Mouse (Mus musculus) stomach, embryonic 16.5 days (tissue): ENCODE measurements at regions not wholly inside any gene's neighbourhood (a gene's known extent, or its start where the extent isn't known, plus 50 kb on each side); places are given as distances from the start of the nearest gene placed in this dataset.

Experiments used
- ATAC-seq: fragments of 200-750 bp; cut with Nextera tagmentation; 2 replicates; pipeline ENCODE4 v1.8.0; 2017; ENCODE audit warnings: moderate number of reproducible peaks, moderate TSS enrichment; ENCODE audit not compliant: insufficient read depth, low FRiP score
- H3K27ac ChIP-seq: fragments of 300-500 bp; sonication (generic); 2 replicates; pipeline ENCODE4 v1.5.1; 2014; ENCODE audit warnings: low read length
- H3K27me3 ChIP-seq: fragments of 300-500 bp; sonication (generic); 2 replicates; pipeline ENCODE4 v1.6.1; 2014; ENCODE audit warnings: low read length, control low read depth, mixed read lengths; ENCODE audit not compliant: control insufficient read depth, insufficient read depth
- H3K36me3 ChIP-seq: fragments of 300-500 bp; sonication (generic); 2 replicates; pipeline ENCODE4 v1.6.1; 2014; ENCODE audit warnings: low read length; ENCODE audit not compliant: control insufficient read depth, insufficient read depth
- H3K4me1 ChIP-seq: fragments of 300-500 bp; sonication (generic); 2 replicates; pipeline ENCODE4 v1.6.1; 2014; ENCODE audit warnings: low read length, control low read depth, mixed read lengths; ENCODE audit not compliant: control insufficient read depth, insufficient read depth
- H3K4me2 ChIP-seq: fragments of 300-500 bp; sonication (generic); 2 replicates; pipeline ENCODE4 v1.6.1; 2014; ENCODE audit warnings: low read depth, low read length, mixed read lengths
- H3K4me3 ChIP-seq: fragments of 300-500 bp; sonication (generic); replicated peaks from 2 replicates; pipeline ENCODE4 v1.5.1; 2014; ENCODE audit warnings: mild to moderate bottlenecking, low read length
- H3K9ac ChIP-seq: fragments of 300-500 bp; sonication (generic); 2 replicates; pipeline ENCODE4 v1.6.1; 2014; ENCODE audit warnings: low read length
- H3K9me3 ChIP-seq: fragments of 300-500 bp; sonication (generic); replicated peaks from 2 replicates; pipeline ENCODE4 v1.6.1; 2016; ENCODE audit warnings: low read length, control low read depth; ENCODE audit not compliant: control insufficient read depth
- WGBS: fragments of 180-500 bp; shearing (Covaris S2); extraction: QIAGEN DNeasy Blood & Tissue Kit; methylation state at CpG from one replicate; pipeline ENCODE4 v1.1.7; 2014; 5-methylcytosine and 5-hydroxymethylcytosine counted together

GRCm38 (mm10) chr3:105359636-105360035, 92.5 kb upstream of the Kcnd3 start:
- H3K27me3 ChIP-seq = no peaks in the 10 kb centered on the region
- no peaks in the 10 kb centered on the region for H3K4me1 ChIP-seq
- no peaks in the 10 kb centered on the region for H3K9me3 ChIP-seq
- H3K4me3 ChIP-seq = no peak overlapping the region
- no peaks in the 10 kb centered on the region for H3K36me3 ChIP-seq
- whole genome bisulfite sequencing = 50% methylated on average over 3 of the region's 3 CpGs
- no peak overlapping the region for H3K4me2 ChIP-seq
- ATAC-seq = no peak
- H3K27ac ChIP-seq = no peak overlapping the region
- no peak overlapping the region for H3K9ac ChIP-seq

DNA sequence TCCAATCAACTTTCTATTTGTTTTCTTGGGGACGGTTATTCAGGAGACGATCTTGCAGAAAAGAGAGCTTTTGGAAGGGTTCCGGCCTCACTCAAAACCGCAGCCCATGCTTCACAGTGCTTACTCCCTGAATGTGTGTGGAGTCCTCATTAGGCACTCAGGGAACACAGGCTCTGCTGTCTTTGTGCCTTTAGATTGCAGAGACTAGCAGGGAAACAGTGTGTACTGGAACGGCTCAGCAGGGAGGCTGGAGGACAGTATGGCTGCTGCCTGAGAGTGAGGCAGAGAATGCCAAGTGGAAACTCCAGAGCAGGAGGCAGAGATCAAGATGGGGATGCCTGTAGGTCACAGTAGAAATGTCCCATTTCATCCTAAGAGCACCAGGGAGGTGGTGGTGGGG, 87.4 kb upstream of the Kcnd3 start:
- no peak for ATAC-seq

GRCm38 (mm10) chr3:105366806-105367205, 85.3 kb upstream of the Kcnd3 start:
- ATAC-seq = no peak
- WGBS = 89% methylated on average over 6 of the region's 6 CpGs
- Histone ChIP-seq H3K4me3 (no peak overlapping the region), H3K27me3 (no peaks in the 10 kb centered on the region), H3K9ac (no peak overlapping the region), H3K4me1 (no peaks in the 10 kb centered on the region), H3K9me3 (no peaks in the 10 kb centered on the region), H3K27ac (no peak overlapping the region), H3K36me3 (no peaks in the 10 kb centered on the region), H3K4me2 (no peak overlapping the region)

More for the DNA sequence above, 87.4 kb upstream of the Kcnd3 start:
- WGBS = 89% methylated on average over 5 of the region's 5 CpGs
- H3K4me1 ChIP-seq = no peaks in the 10 kb centered on the region
- no peaks in the 10 kb centered on the region for H3K36me3 ChIP-seq
- no peak overlapping the region for H3K4me2 ChIP-seq
- H3K27ac ChIP-seq = no peak overlapping the region
- no peak overlapping the region for H3K4me3 ChIP-seq
- no peaks in the 10 kb centered on the region for H3K27me3 ChIP-seq
- H3K9ac ChIP-seq = no peak overlapping the region
- no peaks in the 10 kb centered on the region for H3K9me3 ChIP-seq

GRCm38 (mm10) chr3:105367972-105368371, 84.2 kb upstream of the Kcnd3 start:
- H3K4me2 ChIP-seq = no peak overlapping the region
- H3K9me3 ChIP-seq = no peaks in the 10 kb centered on the region
- H3K27me3 ChIP-seq = no peaks in the 10 kb centered on the region
- no peak overlapping the region for H3K4me3 ChIP-seq
- 76% methylated on average over 8 of the region's 8 CpGs for WGBS
- H3K36me3 ChIP-seq = no peaks in the 10 kb centered on the region
- ATAC-seq = no peak
- no peaks in the 10 kb centered on the region for H3K4me1 ChIP-seq
- no peak overlapping the region for H3K9ac ChIP-seq
- H3K27ac ChIP-seq = no peak overlapping the region

DNA sequence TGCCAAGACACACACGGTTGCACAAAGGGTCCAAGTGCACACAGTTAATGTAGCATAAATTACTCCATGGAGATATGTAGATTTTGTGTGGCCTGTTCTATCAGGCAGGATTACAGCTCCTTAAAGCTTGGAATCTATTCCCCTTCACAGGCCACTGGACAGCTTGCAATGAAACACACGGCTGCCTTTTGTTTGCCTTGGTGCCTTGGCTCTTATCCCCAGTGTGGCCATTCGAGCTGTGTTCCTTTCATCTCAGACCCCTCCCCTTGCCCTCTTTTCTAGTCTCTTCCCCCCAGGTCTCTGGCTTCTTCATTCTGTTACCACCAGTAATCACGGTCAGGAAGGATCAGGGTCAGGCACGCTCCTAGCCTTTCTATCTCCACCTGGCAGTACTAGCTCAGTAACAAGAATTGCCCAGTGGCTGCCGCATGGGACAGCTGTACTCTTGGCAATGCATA, 79.7 kb upstream of the Kcnd3 start:
- ATAC-seq = no peak
- WGBS = 74% methylated on average over 6 of the region's 6 CpGs
- no peak overlapping the region for H3K27ac ChIP-seq
- no peak overlapping the region for H3K4me2 ChIP-seq
- no peaks in the 10 kb centered on the region for H3K4me1 ChIP-seq
- no peaks in the 10 kb centered on the region for H3K36me3 ChIP-seq
- no peaks in the 10 kb centered on the region for H3K27me3 ChIP-seq
- no peak overlapping the region for H3K9ac ChIP-seq
- no peaks in the 10 kb centered on the region for H3K9me3 ChIP-seq
- H3K4me3 ChIP-seq = no peak overlapping the region

GRCm38 (mm10) chr3:105374306-105374705, 77.8 kb upstream of the Kcnd3 start:
- Histone ChIP-seq H3K4me2 (no peak overlapping the region), H3K9ac (no peak overlapping the region), H3K27me3 (no peaks in the 10 kb centered on the region), H3K36me3 (no peaks in the 10 kb centered on the region), H3K4me1 (no peaks in the 10 kb centered on the region), H3K9me3 (no peaks in the 10 kb centered on the region), H3K27ac (no peak overlapping the region), H3K4me3 (no peak overlapping the region)
- ATAC-seq = no peak
- 83% methylated on average over 1 of the region's 1 CpGs for WGBS

- Histone ChIP-seq H3K9ac (no peak overlapping the region), H3K4me2 (no peak overlapping the region), H3K27ac (no peak overlapping the region), H3K4me3 (no peak overlapping the region), H3K4me1 (no peaks in the 10 kb centered on the region), H3K9me3 (no peaks in the 10 kb centered on the region), H3K27me3 (no peaks in the 10 kb centered on the region), H3K36me3 (no peaks in the 10 kb centered on the region)
- no peak for ATAC-seq
These were observed 77.3 kb upstream of the Kcnd3 start for GRCm38 (mm10) chr3:105374836-105375235.

DNA sequence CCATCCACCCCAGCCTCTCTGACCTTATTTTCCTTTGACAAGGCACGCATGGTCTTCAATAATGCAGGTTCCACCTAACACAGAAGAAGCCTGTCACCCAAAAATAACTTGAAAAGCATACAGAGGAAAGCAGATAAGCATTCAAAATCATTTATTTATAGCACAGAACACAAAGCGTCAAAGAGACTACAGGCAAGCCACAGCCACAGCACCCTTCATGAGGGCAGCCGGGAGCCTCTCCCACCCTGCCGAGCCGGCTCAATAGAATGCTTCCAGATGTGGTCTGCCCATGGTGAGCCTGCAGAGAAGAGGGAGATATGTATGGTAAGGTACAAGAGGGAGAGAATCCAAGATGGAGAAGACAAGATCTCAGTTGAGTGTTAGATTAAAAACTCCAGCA, 76.7 kb upstream of the Kcnd3 start:
- Histone ChIP-seq H3K9me3 (no peaks in the 10 kb centered on the region), H3K4me2 (no peak overlapping the region), H3K9ac (no peak overlapping the region), H3K27ac (no peak overlapping the region), H3K27me3 (no peaks in the 10 kb centered on the region), H3K36me3 (no peaks in the 10 kb centered on the region), H3K4me3 (no peak overlapping the region), H3K4me1 (no peaks in the 10 kb centered on the region)
- no peak for ATAC-seq
- WGBS = 78% methylated on average over 5 of the region's 5 CpGs

- 86% methylated on average over 7 of the region's 7 CpGs for WGBS
- Histone ChIP-seq H3K9ac (no peak overlapping the region), H3K27ac (no peak overlapping the region), H3K4me2 (no peak overlapping the region), H3K36me3 (no peaks in the 10 kb centered on the region), H3K27me3 (no peaks in the 10 kb centered on the region), H3K4me3 (no peak overlapping the region), H3K9me3 (no peaks in the 10 kb centered on the region), H3K4me1 (no peaks in the 10 kb centered on the region)
- no peak for ATAC-seq
These were observed 76.3 kb upstream of the Kcnd3 start for GRCm38 (mm10) chr3:105375820-105376219.

DNA sequence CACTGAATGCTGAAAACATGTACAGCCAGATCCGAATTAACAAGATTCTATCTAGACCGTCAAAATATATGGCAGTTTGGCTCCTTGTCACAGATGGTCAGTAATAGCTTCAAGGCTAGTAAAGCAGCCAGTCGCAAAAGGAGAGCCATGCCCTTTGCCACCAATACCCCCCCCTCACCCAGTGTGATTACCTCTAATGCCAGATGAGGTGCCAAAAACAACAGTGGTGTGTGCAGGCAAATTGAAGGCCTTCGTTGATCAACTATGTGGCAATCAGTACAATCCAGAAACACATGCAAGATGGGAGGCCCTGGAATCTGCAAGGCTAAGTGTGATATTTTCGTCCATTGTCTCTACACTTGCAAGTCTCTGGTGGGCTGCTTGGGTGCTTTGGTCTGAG, 75.8 kb upstream of the Kcnd3 start:
- H3K4me2 ChIP-seq = no peak overlapping the region
- WGBS = 82% methylated on average over 5 of the region's 5 CpGs
- H3K27ac ChIP-seq = no peak overlapping the region
- H3K4me1 ChIP-seq = no peaks in the 10 kb centered on the region
- H3K9me3 ChIP-seq = no peaks in the 10 kb centered on the region
- H3K36me3 ChIP-seq = no peaks in the 10 kb centered on the region
- H3K9ac ChIP-seq = no peak overlapping the region
- H3K27me3 ChIP-seq = no peaks in the 10 kb centered on the region
- no peak overlapping the region for H3K4me3 ChIP-seq
- no peak for ATAC-seq
